Mouse (Mus musculus) neural tube, embryonic 14.5 days (tissue): ENCODE measurements at regions not wholly inside any gene's neighbourhood (a gene's known extent, or its start where the extent isn't known, plus 50 kb on each side); places are given as distances from the start of the nearest gene placed in this dataset.

ENCODE experiments used
- ATAC-seq: fragments of 200-750 bp; cut with Nextera tagmentation; 2 replicates; pipeline ENCODE4 v1.8.0; 2017; ENCODE audit warnings: low read depth, mild to moderate bottlenecking, moderate TSS enrichment, moderate library complexity
- H3K27ac ChIP-seq: fragments of 300-500 bp; sonication (generic); 2 replicates; pipeline ENCODE4 v1.5.1; 2014; ENCODE audit warnings: low read depth, mild to moderate bottlenecking, control low read depth, low read length, moderate library complexity, mixed read lengths
- H3K27me3 ChIP-seq: fragments of 300-500 bp; sonication (generic); 2 replicates; pipeline ENCODE4 v1.6.1; 2014; ENCODE audit warnings: low read length; ENCODE audit not compliant: control insufficient read depth, insufficient read depth
- H3K36me3 ChIP-seq: fragments of 300-500 bp; sonication (generic); 2 replicates; pipeline ENCODE4 v1.6.1; 2014; ENCODE audit warnings: low read length, mixed read lengths; ENCODE audit not compliant: control insufficient read depth, insufficient read depth
- H3K4me1 ChIP-seq: fragments of 300-500 bp; sonication (generic); 2 replicates; pipeline ENCODE4 v1.6.1; 2014; ENCODE audit warnings: low read length; ENCODE audit not compliant: control insufficient read depth, insufficient read depth
- H3K4me2 ChIP-seq: fragments of 300-500 bp; sonication (generic); 2 replicates; pipeline ENCODE4 v1.6.1; 2014; ENCODE audit warnings: mild to moderate bottlenecking, low read depth, low read length, control low read depth
- H3K4me3 ChIP-seq: fragments of 300-500 bp; sonication (generic); 2 replicates; pipeline ENCODE4 v1.5.1; 2014; ENCODE audit warnings: low read depth, low read length, control low read depth, mixed read lengths
- H3K9ac ChIP-seq: fragments of 300-500 bp; sonication (generic); replicated peaks from 2 replicates; pipeline ENCODE4 v1.6.1; 2014; ENCODE audit warnings: low read depth, mild to moderate bottlenecking, control low read depth, low read length, mixed read lengths
- H3K9me3 ChIP-seq: fragments of 300-500 bp; sonication (generic); 2 replicates; pipeline ENCODE4 v1.6.1; 2016; ENCODE audit warnings: low read length; ENCODE audit not compliant: control insufficient read depth
- WGBS: fragments of 180-500 bp; shearing (Covaris S2); extraction: QIAGEN DNeasy Blood & Tissue Kit; methylation state at CpG from one replicate; pipeline ENCODE4 v1.1.7; 2014; 5-methylcytosine and 5-hydroxymethylcytosine counted together

- 42% methylated on average over 2 of the region's 2 CpGs for WGBS
- H3K4me2 ChIP-seq, result no peak overlapping the region
- H3K9me3 ChIP-seq, result no peaks in the 10 kb centered on the region
- H3K27me3 ChIP-seq, result no peaks in the 10 kb centered on the region
- peak; percentile 74; the same call in 1 of the 2 replicates for ATAC-seq
- no peak overlapping the region for H3K9ac ChIP-seq
- no peaks in the 10 kb centered on the region for H3K4me1 ChIP-seq
- H3K27ac ChIP-seq, result no peak overlapping the region
- H3K36me3 ChIP-seq, result no peaks in the 10 kb centered on the region
- H3K4me3 ChIP-seq, result no peak overlapping the region
Observed at GRCm38 (mm10) chr1:142605224-142605623, 1035.2 kb upstream of the B3galt2 start.

DNA sequence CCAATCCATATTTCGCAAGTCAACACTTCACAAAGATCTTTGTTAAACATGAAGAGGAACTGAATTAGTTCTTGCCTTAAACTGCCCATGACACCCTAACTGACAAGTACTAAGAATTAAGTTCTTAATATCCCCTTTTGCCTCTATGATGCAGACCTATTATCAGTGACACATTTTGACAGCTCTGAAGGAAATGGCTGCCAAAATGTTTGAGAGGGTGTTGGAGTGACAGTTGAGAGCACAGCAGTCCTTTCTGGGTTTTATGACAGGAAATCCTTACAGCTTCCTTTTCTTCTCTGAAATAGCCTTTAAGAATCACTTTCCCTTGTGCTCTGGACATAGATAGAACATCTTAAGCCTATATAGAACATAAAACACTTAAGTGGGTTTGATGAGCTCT lies 1034.4 kb upstream of the B3galt2 start:
- ATAC-seq, result no peak
- H3K27ac ChIP-seq, result no peak overlapping the region
- no peaks in the 10 kb centered on the region for H3K36me3 ChIP-seq
- 98% methylated on average over 1 of the region's 1 CpGs for WGBS
- no peaks in the 10 kb centered on the region for H3K9me3 ChIP-seq
- no peak overlapping the region for H3K4me3 ChIP-seq
- no peaks in the 10 kb centered on the region for H3K4me1 ChIP-seq
- H3K9ac ChIP-seq, result no peak overlapping the region
- H3K4me2 ChIP-seq, result no peak overlapping the region
- no peaks in the 10 kb centered on the region for H3K27me3 ChIP-seq

DNA sequence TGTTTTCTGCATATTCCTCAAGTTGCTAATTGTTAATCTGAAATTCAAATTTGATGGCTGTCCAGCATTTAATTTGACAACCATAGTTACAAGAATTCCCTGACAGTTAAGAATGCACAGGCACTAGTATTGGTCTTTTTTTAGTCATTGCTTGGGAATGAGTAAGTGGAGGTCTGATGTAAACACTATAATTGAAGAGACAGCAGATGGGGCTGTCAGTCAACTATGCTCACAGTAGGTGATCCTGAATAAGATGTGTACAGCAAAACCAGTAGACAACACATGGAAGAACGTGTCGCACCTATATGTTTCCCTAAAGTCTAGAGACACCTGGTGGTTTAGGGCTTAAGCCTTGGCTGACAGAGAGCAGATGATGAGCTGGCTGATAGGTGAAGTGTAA lies 1019.0 kb upstream of the B3galt2 start:
- Histone ChIP-seq H3K4me2 (no peak overlapping the region), H3K27me3 (no peaks in the 10 kb centered on the region), H3K4me1 (no peaks in the 10 kb centered on the region), H3K36me3 (no peaks in the 10 kb centered on the region), H3K27ac (no peak overlapping the region), H3K9me3 (no peaks in the 10 kb centered on the region), H3K4me3 (no peak overlapping the region), H3K9ac (no peak overlapping the region)
- 91% methylated on average over 2 of the region's 2 CpGs for WGBS
- no peak for ATAC-seq

DNA sequence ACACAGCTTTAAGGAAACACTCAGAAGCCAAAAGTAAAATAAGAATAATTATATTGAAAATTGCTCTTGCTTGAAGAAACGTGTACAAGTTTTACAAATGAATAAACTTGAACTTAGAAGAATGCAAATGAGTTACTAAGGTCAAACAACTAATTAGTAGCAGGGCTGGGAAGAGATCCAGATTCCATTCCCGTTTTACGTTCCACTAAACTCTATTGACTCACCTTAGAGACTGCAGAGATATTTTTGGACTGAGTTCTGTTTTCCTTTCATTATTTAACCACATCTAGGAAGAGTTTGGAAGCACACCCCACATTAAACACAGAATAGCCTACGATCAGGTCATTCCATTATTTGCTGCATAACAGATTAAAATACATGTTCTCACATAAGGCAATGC lies 1016.2 kb upstream of the B3galt2 start:
- no peak overlapping the region for H3K4me2 ChIP-seq
- ATAC-seq, result no peak
- no peak overlapping the region for H3K9ac ChIP-seq
- no peak overlapping the region for H3K4me3 ChIP-seq
- H3K27me3 ChIP-seq, result no peaks in the 10 kb centered on the region
- H3K9me3 ChIP-seq, result no peaks in the 10 kb centered on the region
- H3K27ac ChIP-seq, result no peak overlapping the region
- H3K36me3 ChIP-seq, result no peaks in the 10 kb centered on the region
- H3K4me1 ChIP-seq, result no peaks in the 10 kb centered on the region
- 71% methylated on average over 4 of the region's 4 CpGs for WGBS

GRCm38 (mm10) chr1:142655289-142655688 lies 985.2 kb upstream of the B3galt2 start:
- H3K9ac ChIP-seq, result no peak overlapping the region
- H3K4me2 ChIP-seq, result no peak overlapping the region
- no peaks in the 10 kb centered on the region for H3K36me3 ChIP-seq
- no peak overlapping the region for H3K27ac ChIP-seq
- H3K27me3 ChIP-seq, result no peaks in the 10 kb centered on the region
- WGBS, result 95% methylated on average over 2 of the region's 2 CpGs
- no peaks in the 10 kb centered on the region for H3K9me3 ChIP-seq
- no peaks in the 10 kb centered on the region for H3K4me1 ChIP-seq
- ATAC-seq, result no peak
- H3K4me3 ChIP-seq, result no peak overlapping the region

DNA sequence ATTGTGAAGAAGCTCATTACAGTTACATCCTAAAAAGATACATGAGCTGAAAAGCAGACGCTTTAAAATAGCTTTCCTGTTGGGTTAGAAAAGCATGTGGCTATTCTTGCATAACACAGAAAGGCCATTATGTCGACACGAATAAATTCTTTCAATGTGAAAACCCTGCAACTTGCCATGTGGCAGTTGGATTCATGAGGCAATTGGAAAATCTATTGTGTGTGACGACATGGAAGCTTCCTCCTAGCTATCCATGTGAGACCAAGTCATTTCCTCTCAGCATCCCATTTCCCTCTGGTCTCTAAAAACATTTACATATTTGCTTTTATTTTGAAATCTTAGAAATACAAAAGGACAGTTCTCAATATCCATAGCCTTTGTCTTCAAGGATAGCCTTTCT lies 975.2 kb upstream of the B3galt2 start:
- no peak overlapping the region for H3K27ac ChIP-seq
- no peaks in the 10 kb centered on the region for H3K36me3 ChIP-seq
- H3K4me1 ChIP-seq, result no peaks in the 10 kb centered on the region
- no peak overlapping the region for H3K4me3 ChIP-seq
- no peak; the same call in 1 of the 2 replicates for ATAC-seq
- no peak overlapping the region for H3K4me2 ChIP-seq
- no peaks in the 10 kb centered on the region for H3K27me3 ChIP-seq
- WGBS, result 55% methylated on average over 4 of the region's 4 CpGs
- no peaks in the 10 kb centered on the region for H3K9me3 ChIP-seq
- no peak overlapping the region for H3K9ac ChIP-seq

- WGBS, result 69% methylated on average over 3 of the region's 3 CpGs
- H3K9me3 ChIP-seq, result no peaks in the 10 kb centered on the region
- no peaks in the 10 kb centered on the region for H3K36me3 ChIP-seq
- no peak overlapping the region for H3K9ac ChIP-seq
- no peak overlapping the region for H3K4me3 ChIP-seq
- H3K27me3 ChIP-seq, result no peaks in the 10 kb centered on the region
- H3K4me1 ChIP-seq, result no peaks in the 10 kb centered on the region
- H3K4me2 ChIP-seq, result no peak overlapping the region
- no peak overlapping the region for H3K27ac ChIP-seq
- ATAC-seq, result no peak
Observed at GRCm38 (mm10) chr1:142679917-142680316, 960.5 kb upstream of the B3galt2 start.

- H3K4me1 ChIP-seq, result no peaks in the 10 kb centered on the region
- H3K36me3 ChIP-seq, result no peaks in the 10 kb centered on the region
- H3K9ac ChIP-seq, result no peak overlapping the region
- no peak overlapping the region for H3K4me3 ChIP-seq
- ATAC-seq, result no peak
- H3K9me3 ChIP-seq, result no peaks in the 10 kb centered on the region
- H3K27ac ChIP-seq, result no peak overlapping the region
- no peak overlapping the region for H3K4me2 ChIP-seq
- no peaks in the 10 kb centered on the region for H3K27me3 ChIP-seq
Observed at GRCm38 (mm10) chr1:142688828-142689227, 951.6 kb upstream of the B3galt2 start.

GRCm38 (mm10) chr1:142695179-142695578 lies 945.3 kb upstream of the B3galt2 start:
- Histone ChIP-seq H3K27me3 (no peaks in the 10 kb centered on the region), H3K4me2 (no peak overlapping the region), H3K36me3 (no peaks in the 10 kb centered on the region), H3K9me3 (no peaks in the 10 kb centered on the region), H3K27ac (no peak overlapping the region), H3K4me1 (no peaks in the 10 kb centered on the region), H3K4me3 (no peak overlapping the region), H3K9ac (no peak overlapping the region)
- ATAC-seq, result no peak
- WGBS, result 43% methylated on average over 1 of the region's 1 CpGs

DNA sequence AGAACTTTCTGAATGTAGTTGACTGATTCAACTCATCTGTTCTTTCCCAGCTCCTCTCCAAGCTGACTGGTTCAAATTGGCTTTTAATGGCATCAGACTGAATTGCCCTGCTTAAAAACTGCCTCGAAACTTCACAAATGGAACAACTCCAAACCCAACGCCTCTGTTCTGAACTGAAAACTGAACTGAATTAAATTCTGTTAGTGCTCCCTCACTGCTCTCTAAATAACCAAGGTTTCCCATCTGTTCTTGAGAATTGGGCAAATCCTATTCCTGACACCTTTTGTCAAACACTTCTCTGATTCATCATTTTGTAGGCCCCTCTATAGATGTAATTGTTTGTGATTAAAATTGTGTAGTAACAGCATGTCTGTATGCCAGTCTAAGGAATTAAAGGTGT lies 932.2 kb upstream of the B3galt2 start:
- WGBS, result 83% methylated on average over 2 of the region's 2 CpGs
- Histone ChIP-seq H3K9me3 (no peaks in the 10 kb centered on the region), H3K4me1 (no peaks in the 10 kb centered on the region), H3K27ac (no peak overlapping the region), H3K27me3 (no peaks in the 10 kb centered on the region), H3K9ac (no peak overlapping the region), H3K36me3 (no peaks in the 10 kb centered on the region), H3K4me3 (no peak overlapping the region), H3K4me2 (no peak overlapping the region)
- no peak for ATAC-seq
